Mouse (Mus musculus) erythroblast, embryonic 14.5 days (primary cell): ENCODE data around the gene Dmd.

ENCODE experiments used
- GATA1 ChIP-seq: IDR thresholded peaks from 2 replicates; pipeline ENCODE4 v1.6.1; 2012; ENCODE audit warnings: low read length, inconsistent platforms, mixed read lengths
- TAL1 ChIP-seq: IDR thresholded peaks from 3 replicates; pipeline ENCODE4 v1.6.1; 2012; ENCODE audit warnings: low read length, inconsistent platforms, mixed read lengths

GRCm38 (mm10) chrX:84001294-84001693 lies 1052.6 kb downstream of the Dmd start:
- TF ChIP-seq TAL1: no peak
- no peak for TF ChIP-seq GATA1
